Mouse (Mus musculus): ENCODE results near the gene Hectd2. TPM values are rescaled to one million over a fixed set of nuclear protein-coding genes. Genes with fewer than 3 reads are reported as not detected.
A peak's percentile ranks its signal among the peaks of the same experiment; 100 is the strongest.

Hectd2 gene
- total RNA-seq, 2 experiments from 2014 or later, result 16.4 to 28.0 TPM

GRCm38 (mm10) chr19:36554785-36555595 is 551 bp downstream of the Hectd2 start:
- intact Hi-C loops (cut with DNase I), result loop anchor here (2.0 kb wide), 2 partner anchors 16 to 84 kb away; no protein-coding TSS in a partner anchor
- peak; percentile 49 to 58 for DNase-seq (ENCODE audit: low spot score in 2 of 2)

GRCm38 (mm10) chr19:36559331-36559730 is 4.9 kb downstream of the Hectd2 start:
- intact Hi-C loops (cut with DNase I), result no loop called here
- DNase-seq (ENCODE audit: low spot score in 2 of 2), result no peak

- intact Hi-C loops (cut with DNase I), result no loop called here
- DNase-seq (ENCODE audit: low spot score in 2 of 2), result no peak
These were observed 5.7 kb downstream of the Hectd2 start for GRCm38 (mm10) chr19:36560160-36560559.

DNA sequence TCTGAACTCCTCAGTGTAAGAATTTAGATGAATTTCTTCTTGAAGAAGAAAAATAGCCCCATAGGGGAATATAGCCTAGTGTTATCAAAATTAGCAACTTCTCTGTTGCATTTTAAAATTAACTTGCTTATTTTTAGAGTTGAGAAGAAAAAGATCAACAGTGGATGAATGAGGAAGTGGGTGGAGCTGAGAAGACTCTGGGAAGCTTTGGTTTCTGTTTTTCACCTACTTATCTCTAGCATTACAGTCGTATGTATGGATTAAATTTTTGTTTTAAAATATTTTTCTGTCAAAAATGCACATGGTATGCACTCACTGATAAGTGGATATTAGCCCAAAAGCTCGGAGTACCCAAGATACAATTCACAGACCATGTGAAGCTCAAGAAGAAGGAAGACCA is 6.7 kb downstream of the Hectd2 start:
- intact Hi-C loops (cut with DNase I), result no loop called here

DNA sequence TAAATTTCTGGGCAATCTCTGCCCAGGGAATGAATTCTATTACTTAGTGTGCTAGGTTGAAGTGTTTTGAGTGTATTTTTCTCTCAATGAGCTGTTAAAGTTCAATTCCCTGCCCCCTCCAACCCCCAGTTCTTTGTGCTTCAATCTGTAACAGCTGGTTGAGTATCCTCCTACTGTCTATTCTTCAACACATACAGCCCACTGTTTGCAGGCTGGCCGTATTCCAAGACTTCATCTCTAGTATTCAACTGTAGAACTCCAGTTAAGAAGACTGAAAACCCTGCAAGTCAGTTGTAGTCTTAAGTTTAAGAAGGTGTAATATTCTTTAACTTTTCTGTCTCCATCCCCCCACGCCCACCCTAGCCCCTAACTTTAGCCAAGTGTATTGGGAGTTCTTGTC is 10.0 kb downstream of the Hectd2 start:
- peak in 1 of 2 experiments; percentile 32 for DNase-seq (ENCODE audit: low spot score in 2 of 2)
- intact Hi-C loops (cut with DNase I), result no loop called here

More for the DNA sequence above, 6.7 kb downstream of the Hectd2 start:
- no peak for DNase-seq (ENCODE audit: low spot score in 2 of 2)

DNA sequence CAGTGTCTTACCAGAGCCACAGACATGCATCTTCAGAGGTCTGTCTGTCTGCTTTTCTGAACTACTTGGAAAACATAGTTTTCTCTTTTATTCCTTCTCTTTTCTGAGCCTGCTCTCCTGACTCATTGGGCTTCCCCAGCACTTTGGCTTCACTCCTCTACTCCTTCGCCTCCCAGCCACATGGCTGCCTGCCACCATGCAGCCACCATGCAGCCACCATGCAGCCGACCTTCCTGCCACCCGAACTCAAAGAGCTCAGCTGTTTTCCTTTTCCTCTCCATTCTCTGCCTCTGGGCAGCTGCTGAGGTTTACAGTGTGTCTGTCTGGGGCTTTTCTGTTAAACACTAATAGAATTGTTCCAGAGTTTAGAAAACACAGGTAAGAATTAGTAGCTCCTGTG is 19.5 kb downstream of the Hectd2 start:
- intact Hi-C loops (cut with DNase I), result no loop called here
- DNase-seq (ENCODE audit: low spot score in 2 of 2), result no peak

GRCm38 (mm10) chr19:36575159-36575558 is 20.7 kb downstream of the Hectd2 start:
- no peak for DNase-seq (ENCODE audit: low spot score in 2 of 2)
- intact Hi-C loops (cut with DNase I), result no loop called here

GRCm38 (mm10) chr19:36580874-36581273 is 26.4 kb downstream of the Hectd2 start:
- intact Hi-C loops (cut with DNase I), result no loop called here

GRCm38 (mm10) chr19:36582116-36582515 is 27.7 kb downstream of the Hectd2 start:
- DNase-seq (ENCODE audit: low spot score in 2 of 2), result no peak
- intact Hi-C loops (cut with DNase I), result no loop called here

More at GRCm38 (mm10) chr19:36580874-36581273, 26.4 kb downstream of the Hectd2 start:
- DNase-seq (ENCODE audit: low spot score in 2 of 2), result no peak

- intact Hi-C loops (cut with DNase I), result no loop called here
- no peak for DNase-seq (ENCODE audit: low spot score in 2 of 2)
These were observed 31.1 kb downstream of the Hectd2 start for GRCm38 (mm10) chr19:36585505-36585904.

- intact Hi-C loops (cut with DNase I), result no loop called here
- DNase-seq (ENCODE audit: low spot score in 2 of 2), result no peak
These were observed 40.0 kb downstream of the Hectd2 start for GRCm38 (mm10) chr19:36594409-36594808.

DNA sequence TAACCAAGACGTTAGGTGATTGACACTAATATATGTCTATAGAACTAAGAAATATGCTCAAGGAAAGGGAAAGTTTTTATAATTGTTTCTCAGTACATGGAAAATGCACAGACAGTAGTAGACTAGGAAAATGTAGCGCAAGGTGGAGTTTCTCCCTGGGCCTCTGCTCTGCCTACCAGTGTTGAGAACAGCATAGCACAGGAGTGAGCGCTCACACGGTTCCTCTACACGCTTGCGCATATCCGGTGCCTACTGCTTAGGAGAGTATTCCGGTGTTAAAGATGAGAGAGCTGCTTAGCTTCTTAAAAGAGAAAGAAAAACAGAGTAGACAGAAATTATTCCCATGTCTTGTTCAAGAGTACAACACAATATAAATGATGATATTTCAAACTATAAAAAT is 47.4 kb downstream of the Hectd2 start:
- no peak for DNase-seq (ENCODE audit: low spot score in 2 of 2)
- intact Hi-C loops (cut with DNase I), result no loop called here

- intact Hi-C loops (cut with DNase I), result no loop called here
- no peak for DNase-seq (ENCODE audit: low spot score in 2 of 2)
These were observed 48.3 kb downstream of the Hectd2 start for GRCm38 (mm10) chr19:36602535-36603312.

GRCm38 (mm10) chr19:36606270-36606669 is 51.8 kb downstream of the Hectd2 start:
- DNase-seq (ENCODE audit: low spot score in 2 of 2), result no peak
- intact Hi-C loops (cut with DNase I), result loop anchor here (5.0 kb wide), 1 partner anchor 131 kb away; the partner anchor contains the start of gene Ppp1r3c

- DNase-seq (ENCODE audit: low spot score in 2 of 2), result no peak
- intact Hi-C loops (cut with DNase I), result loop anchor here (5.0 kb wide), 1 partner anchor 128 kb away; the partner anchor contains the start of gene Ppp1r3c
These were observed 54.8 kb downstream of the Hectd2 start for GRCm38 (mm10) chr19:36609229-36609628.

DNA sequence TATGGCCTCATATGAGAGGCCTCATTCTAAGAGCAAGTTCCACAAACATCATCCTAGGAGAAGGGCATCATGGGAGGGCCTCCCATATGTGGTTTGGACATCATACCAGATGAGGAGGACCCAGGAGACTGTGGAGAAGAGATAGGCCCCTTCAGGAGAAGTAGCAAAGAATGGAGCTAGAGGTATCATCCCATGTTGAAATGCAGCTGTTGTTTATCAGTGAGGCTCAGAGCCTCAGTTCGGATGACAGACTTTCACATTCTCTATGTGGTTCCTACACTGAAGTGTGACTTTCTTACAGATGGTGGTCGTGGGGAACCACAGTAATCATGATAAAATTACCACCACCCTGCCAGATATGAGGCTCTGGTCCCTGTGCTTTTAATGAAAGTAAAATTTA is 55.9 kb downstream of the Hectd2 start:
- intact Hi-C loops (cut with DNase I), result no loop called here
- DNase-seq (ENCODE audit: low spot score in 2 of 2), result no peak

DNA sequence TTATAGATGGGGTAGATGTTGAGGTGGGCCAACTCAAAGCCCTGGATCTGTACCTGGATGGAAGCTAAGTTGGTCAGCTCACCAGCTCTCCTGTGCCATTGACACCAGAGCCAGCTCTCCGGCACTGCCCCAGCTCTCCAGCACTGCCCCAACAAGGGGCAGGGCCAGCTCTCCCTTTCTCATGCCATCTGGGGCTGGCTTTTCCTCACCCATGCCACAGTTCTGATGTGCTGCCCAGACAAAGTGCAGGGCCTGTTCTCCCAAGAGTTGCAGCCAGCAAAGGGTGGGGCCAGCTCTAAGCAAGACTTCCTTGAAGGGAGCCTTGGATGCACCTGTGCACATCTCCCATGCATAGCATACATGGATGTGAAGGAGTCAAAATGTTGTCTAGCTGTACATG is 71.5 kb downstream of the Hectd2 start:
- no peak for DNase-seq (ENCODE audit: low spot score in 2 of 2)
- intact Hi-C loops (cut with DNase I), result no loop called here

GRCm38 (mm10) chr19:36626881-36627280 is 72.4 kb downstream of the Hectd2 start:
- DNase-seq (ENCODE audit: low spot score in 2 of 2), result no peak
- intact Hi-C loops (cut with DNase I), result no loop called here

DNA sequence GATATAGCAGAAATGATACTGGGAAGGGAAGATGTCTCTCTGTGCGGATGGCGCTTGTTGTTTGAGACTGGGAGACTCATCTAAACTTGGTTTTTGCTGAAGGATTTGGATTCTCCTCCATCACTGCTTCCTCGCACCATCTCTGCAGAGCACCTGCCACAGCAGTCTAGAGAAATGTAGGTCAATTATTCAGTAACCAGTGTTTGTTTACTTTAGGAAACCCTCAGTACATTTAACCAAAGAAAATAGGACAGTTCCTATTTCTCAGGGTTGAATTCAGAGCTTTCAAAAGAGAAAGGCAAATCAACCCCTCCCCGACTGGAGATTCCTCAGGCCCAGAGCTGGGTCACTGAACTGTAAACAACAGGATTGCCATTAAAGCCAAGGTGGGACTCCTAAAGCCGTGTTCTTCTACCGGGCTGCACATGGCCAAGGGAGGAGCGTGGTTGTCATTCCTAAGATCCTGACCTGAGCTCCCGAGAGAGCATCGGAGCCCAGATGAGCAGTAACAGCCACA is 75.0 kb downstream of the Hectd2 start:
- intact Hi-C loops (cut with DNase I), result no loop called here
- DNase-seq (ENCODE audit: low spot score in 2 of 2), result no peak

GRCm38 (mm10) chr19:36630361-36630760 is 75.9 kb downstream of the Hectd2 start:
- intact Hi-C loops (cut with DNase I), result no loop called here
- no peak for DNase-seq (ENCODE audit: low spot score in 2 of 2)
